Mouse (Mus musculus) C2C12 (cell line): Measurements from ENCODE around the gene Cdsn. TPM values are rescaled to one million over a fixed set of nuclear protein-coding genes. Genes with fewer than 3 reads are reported as not detected.
"Not testable (repeated sequence)": the region's sequence is repeated elsewhere in the genome, so short reads cannot be mapped to it uniquely, and the experiment has no call there.

Source experiments
- H3K27me3 ChIP-seq: one replicate; pipeline ENCODE4 v1.6.1; 2011; ENCODE audit not compliant: control insufficient read depth, insufficient read depth, insufficient read length
- H3K36me3 ChIP-seq: one replicate; pipeline ENCODE4 v1.6.1; 2011; ENCODE audit not compliant: control insufficient read depth, insufficient read depth
- H3K4me3 ChIP-seq: one replicate; pipeline ENCODE4 v1.5.1; 2011; ENCODE audit warnings: mild to moderate bottlenecking, control low read depth; ENCODE audit not compliant: poor library complexity, insufficient read depth, severe bottlenecking
- H3K79me2 ChIP-seq: one replicate; pipeline ENCODE4 v1.6.1; 2011; ENCODE audit not compliant: control insufficient read depth, insufficient read depth
- H3K79me3 ChIP-seq: one replicate; pipeline ENCODE4 v1.6.1; 2011; ENCODE audit warnings: low read depth, control low read depth
- H3ac ChIP-seq: one replicate; pipeline ENCODE3; 2011; ENCODE audit warnings: low read depth; ENCODE audit not compliant: control insufficient read depth, insufficient read length
- CEBPB ChIP-seq: IDR thresholded peaks from one replicate; pipeline ENCODE4 v1.6.1; 2011; ENCODE audit warnings: low read depth, mild to moderate bottlenecking, control low read depth, moderate library complexity
- CTCF ChIP-seq: IDR thresholded peaks from one replicate; pipeline ENCODE4 v1.5.1; 2011; ENCODE audit not compliant: control insufficient read depth, insufficient read depth, insufficient read length
- FOSL1 ChIP-seq: IDR thresholded peaks from one replicate; pipeline ENCODE4 v1.8.0; 2011; ENCODE audit warnings: mild to moderate bottlenecking, low read length; ENCODE audit not compliant: poor library complexity, insufficient read depth, severe bottlenecking
- MAX ChIP-seq: IDR thresholded peaks from one replicate; pipeline ENCODE4 v1.6.1; 2011; ENCODE audit warnings: mild to moderate bottlenecking, control low read depth
- MYOD1 ChIP-seq: IDR thresholded peaks from one replicate; pipeline ENCODE4 v1.6.1; 2011; ENCODE audit warnings: low read depth; ENCODE audit not compliant: control insufficient read depth, insufficient read length
- MYOG ChIP-seq: IDR thresholded peaks from one replicate; pipeline ENCODE4 v1.6.1; 2011; ENCODE audit not compliant: control insufficient read depth, insufficient read length; ENCODE audit errors: extremely low read depth
- USF1 ChIP-seq: IDR thresholded peaks from one replicate; pipeline ENCODE4 v1.6.1; 2011; ENCODE audit warnings: low read depth, mild to moderate bottlenecking, control low read depth, moderate library complexity
- polyA plus RNA-seq: library from polyadenylated mRNA; unstranded; fragments of >200 nt; fragmentation: generic; extraction: Trizol; gene quantifications from one replicate; pipeline ENCODE4 v1.2.1, GENCODE M21; 2012; ENCODE audit warnings: missing spikeins

Gene Cdsn
- polyA plus RNA-seq, 1 experiment: 2.0 TPM

- Histone ChIP-seq H3ac (no peak overlapping the region), H3K27me3 (peaks cover 3% of the 10 kb centered on the region), H3K79me3 (no peaks in the 10 kb centered on the region), H3K4me3 (no peak overlapping the region), H3K36me3 (no peaks in the 10 kb centered on the region), H3K79me2 (no peaks in the 10 kb centered on the region)
- no peak for TF ChIP-seq FOSL1
- no peak for TF ChIP-seq MYOD1
- TF ChIP-seq CTCF: no peak
- no peak for TF ChIP-seq CEBPB
- TF ChIP-seq MYOG: no peak
- no peak for TF ChIP-seq MAX
- no peak for TF ChIP-seq USF1
Observed at GRCm38 (mm10) chr17:35506881-35507280, 45.0 kb upstream of the Cdsn start.

GRCm38 (mm10) chr17:35507556-35508260 is 44.2 kb upstream of the Cdsn start:
- Histone ChIP-seq H3K27me3 (peaks cover 3% of the 10 kb centered on the region), H3K79me2 (no peaks in the 10 kb centered on the region), H3K36me3 (peaks cover 3% of the 10 kb centered on the region), H3K79me3 (no peaks in the 10 kb centered on the region), H3ac (no peak overlapping the region), H3K4me3 (no peak overlapping the region)
- TF ChIP-seq MYOG (no peak), CEBPB (no peak), MAX (no peak), MYOD1 (no peak), CTCF (no peak), USF1 (no peak), FOSL1 (no peak)

- not testable (repeated sequence) for H3K27me3 ChIP-seq, H3ac ChIP-seq, H3K79me2 ChIP-seq, H3K79me3 ChIP-seq, H3K36me3 ChIP-seq, H3K4me3 ChIP-seq
Observed at GRCm38 (mm10) chr17:35508279-35508678, 43.6 kb upstream of the Cdsn start.

GRCm38 (mm10) chr17:35509284-35509683 is 42.6 kb upstream of the Cdsn start:
- Histone ChIP-seq H3K79me3 (no peaks in the 10 kb centered on the region), H3K4me3 (no peak overlapping the region), H3K27me3 (peaks cover 3% of the 10 kb centered on the region), H3K36me3 (peaks cover 14% of the 10 kb centered on the region), H3K79me2 (no peaks in the 10 kb centered on the region), H3ac (no peak overlapping the region)
- TF ChIP-seq USF1 (no peak), CEBPB (no peak), MYOD1 (no peak), MAX (no peak), CTCF (no peak), MYOG (no peak)

GRCm38 (mm10) chr17:35512916-35513626 is 38.9 kb upstream of the Cdsn start:
- Histone ChIP-seq H3K79me2 (peaks cover 25% of the 10 kb centered on the region), H3K79me3 (peaks cover 6% of the 10 kb centered on the region), H3K36me3 (peaks cover 18% of the 10 kb centered on the region), H3ac (no peak overlapping the region), H3K4me3 (no peak overlapping the region), H3K27me3 (no peaks in the 10 kb centered on the region)
- TF ChIP-seq MYOG (no peak), FOSL1 (no peak), CEBPB (no peak), MAX (no peak), MYOD1 (no peak), CTCF (no peak), USF1 (no peak)

- H3K79me2 ChIP-seq: peaks cover 33% of the 10 kb centered on the region
- H3K27me3 ChIP-seq: no peaks in the 10 kb centered on the region
- no peak for TF ChIP-seq MAX
- TF ChIP-seq MYOD1: no peak
- TF ChIP-seq USF1: no peak
- no peak for TF ChIP-seq CEBPB
- no peak for TF ChIP-seq FOSL1
- TF ChIP-seq MYOG: no peak
- no peak for TF ChIP-seq CTCF
- no peak overlapping the region for H3K4me3 ChIP-seq
- H3ac ChIP-seq: no peak overlapping the region
- H3K79me3 ChIP-seq: peaks cover 12% of the 10 kb centered on the region
- peaks cover 20% of the 10 kb centered on the region for H3K36me3 ChIP-seq
Observed at GRCm38 (mm10) chr17:35513886-35514285, 38.0 kb upstream of the Cdsn start.
